8 mouse cellular contexts compared by ENCODE assay signal in genomic region chr17:31276207-31276921, GRCm38 (mm10). TPM values are rescaled to one million over a fixed set of nuclear protein-coding genes. Genes with fewer than 3 reads are reported as not detected.
DNase-seq lines count a peak whose midpoint lies in the region; ATAC-seq and TF ChIP-seq lines count a peak whose summit lies in the region.

No protein-coding gene starts in this region.

- H3K36me3 ChIP-seq in hindbrain, postnatal 0 days (ENCODE audit: insufficient read depth, low read length), result no peaks in the 10 kb centered on the region
- no peaks in the 10 kb centered on the region for H3K36me3 ChIP-seq in myocyte (ENCODE audit: control insufficient read depth, insufficient read depth)

- no peak for TF ChIP-seq POLR2A in myocyte (IDR thresholded peaks at IDR 0.05; ENCODE audit: insufficient read length, low read depth)

- H3K9me3 ChIP-seq in hindbrain, postnatal 0 days (ENCODE audit: low read length), result no peaks in the 10 kb centered on the region

- H3K9ac ChIP-seq in hindbrain, postnatal 0 days (replicated peaks; ENCODE audit: low read length), result peak overlapping the region; percentile 47; the same call in 1 of the 2 replicates

- H3K4me2 ChIP-seq in hindbrain, postnatal 0 days (ENCODE audit: low read depth, low read length), result peak overlapping the region; percentile 84
- H3K4me2 ChIP-seq in myocyte (ENCODE audit: low read depth), result peak overlapping the region; percentile 38

- WGBS in hindbrain, postnatal 0 days, result 28% methylated on average over 9 of the region's 9 CpGs

- 0 out of 2 replicates have a peak, but pooled peaks cover 4% of the 10 kb centered on the region for H3K4me1 ChIP-seq in hindbrain, postnatal 0 days (ENCODE audit: insufficient read depth, low read length)

- DNase-seq in heart, adult 11 months, result peak; percentile 91
- DNase-seq in heart, postnatal 10 days, result no peak
- DNase-seq in right cerebral cortex, adult 18-20 months, result peak; percentile 55
- DNase-seq in right cerebral cortex, postnatal 4 days, result no peak
- DNase-seq in hindbrain, postnatal 0 days (ENCODE audit: low spot score), result no peak
- DNase-seq in spleen, adult 18-20 months, result no peak
- DNase-seq in yolk sac, embryonic 10.5 days (ENCODE audit: low spot score), result no peak

- H3K27ac ChIP-seq in hindbrain, postnatal 0 days, result peak overlapping the region; percentile 71; the same call in 1 of the 2 replicates

- H3K79me2 ChIP-seq in myocyte (ENCODE audit: control insufficient read depth, insufficient read depth), result no peaks in the 10 kb centered on the region

- no peak overlapping the region for H3ac ChIP-seq in myocyte (ENCODE audit: control insufficient read depth, insufficient read length)

- no peaks in the 10 kb centered on the region for H3K27me3 ChIP-seq in hindbrain, postnatal 0 days (ENCODE audit: insufficient read depth, low read length)
- no peaks in the 10 kb centered on the region for H3K27me3 ChIP-seq in myocyte (ENCODE audit: control insufficient read depth, insufficient read depth, insufficient read length)

- H3K4me3 ChIP-seq in hindbrain, postnatal 0 days (ENCODE audit: low read length), result peak overlapping the region; percentile 46
- H3K4me3 ChIP-seq in myocyte, result no peak overlapping the region

- ATAC-seq in hindbrain, postnatal 0 days, result peak; percentile 14; the same call in 1 of the 2 replicates

- TF ChIP-seq CTCF in hindbrain, postnatal 0 days (IDR thresholded peaks at IDR 0.05; ENCODE audit: low read depth), result no peak

- intact Hi-C loops in heart, postnatal 10 days (cut with DNase I), result loop anchor here (2.0 kb wide), 1 partner anchor 20 kb away; no protein-coding TSS in a partner anchor

TF ChIP-seq in myocyte, 11 proteins besides CTCF, POLR2A, EP300 and RAD21:
- TF ChIP-seq TCF12 (IDR thresholded peaks at IDR 0.05; ENCODE audit: insufficient read depth, poor library complexity, severe bottlenecking) (no peak), POLR2AphosphoS2 (IDR thresholded peaks at IDR 0.05; ENCODE audit: insufficient read length, low read depth) (no peak), TCF3 (IDR thresholded peaks at IDR 0.05; ENCODE audit: insufficient read length, low read depth) (no peak), REST (IDR thresholded peaks at IDR 0.05; ENCODE audit: insufficient read depth, insufficient read length) (no peak), MYOG (IDR thresholded peaks at IDR 0.05; ENCODE audit: control insufficient read depth in 1 of 3, insufficient read depth in 1 of 3, insufficient read length in 2 of 3, low read depth in 2 of 3) (no peak), E2F4 (IDR thresholded peaks at IDR 0.05; ENCODE audit: insufficient read depth) (no peak), CEBPB (IDR thresholded peaks at IDR 0.05; ENCODE audit: insufficient read depth, poor library complexity, severe bottlenecking) (no peak)

RNA-seq across cellular contexts. Expression of gene Rsph1, which starts 0.8 kb away (rescaled TPM):
- 1 to 10 TPM; 1.2 to 1.7 TPM for total RNA-seq in heart, postnatal 10 days (2021)
- 0.50 and 1.3 TPM in 2 replicates for total RNA-seq in hindbrain, postnatal 0 days (2014; rRNA removed)
- polyA plus RNA-seq in hindbrain, postnatal 0 days (2015; fragmentation: Nextera tagmentation; extraction: Ambion mirVana), result 8.9 TPM in 2 replicates
- polyA plus RNA-seq in myocyte (2012; fragmentation: generic; extraction: Trizol), result 0.30 TPM

RNA-seq across cellular contexts. Expression of gene Slc37a1, which starts 10.2 kb away (rescaled TPM):
- 10 to 100 TPM; 10.6 TPM for total RNA-seq in heart, postnatal 10 days (2021)
- total RNA-seq in hindbrain, postnatal 0 days (2014; rRNA removed), result 8.8 and 10.7 TPM in 2 replicates
- polyA plus RNA-seq in hindbrain, postnatal 0 days (2015; fragmentation: Nextera tagmentation; extraction: Ambion mirVana), result 5.7 and 6.8 TPM in 2 replicates
- polyA plus RNA-seq in myocyte (2012; fragmentation: generic; extraction: Trizol), result 0.12 TPM

Comparison
In these comparisons a context has a peak if more than half of its experiments do, and no peak if none do; other contexts are left out.
1. DNase-seq: peak in heart, adult 11 months (single experiment) and right cerebral cortex, adult 18-20 months (single experiment); none in heart, postnatal 10 days (0 of 2), right cerebral cortex, postnatal 4 days (single experiment), hindbrain, postnatal 0 days (single experiment), spleen, adult 18-20 months (0 of 2) and yolk sac, embryonic 10.5 days (single experiment).